Mouse (Mus musculus): ENCODE measurements around the gene Hmga1.

The Hmga1 gene

GRCm38 (mm10) chr17:27586661-27587060 is 30.4 kb downstream of the Hmga1 start:
- DNase-seq (ENCODE audit: low spot score in 2 of 2), result no peak

DNA sequence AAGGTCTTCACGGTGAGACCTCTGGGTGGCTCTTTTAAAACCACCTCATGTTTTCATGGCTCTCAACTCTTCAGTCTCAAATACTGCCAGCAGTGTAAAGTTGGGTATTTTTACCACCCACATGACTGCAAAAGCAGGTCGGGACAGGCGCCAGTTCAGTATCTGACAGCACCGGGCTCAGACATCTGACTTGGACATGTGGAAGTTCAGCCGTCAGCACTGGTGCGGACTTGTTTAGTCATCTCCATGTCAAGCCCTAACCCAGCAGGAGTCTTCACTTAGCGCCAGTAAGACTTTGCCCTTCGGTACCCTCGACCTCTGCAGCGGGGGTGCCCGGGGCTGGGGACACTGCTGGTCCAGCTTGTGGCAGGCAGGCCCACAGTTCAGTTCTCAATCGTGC is 31.0 kb downstream of the Hmga1 start:
- peak; percentile 48 to 52 for DNase-seq (ENCODE audit: low spot score in 2 of 2)

DNA sequence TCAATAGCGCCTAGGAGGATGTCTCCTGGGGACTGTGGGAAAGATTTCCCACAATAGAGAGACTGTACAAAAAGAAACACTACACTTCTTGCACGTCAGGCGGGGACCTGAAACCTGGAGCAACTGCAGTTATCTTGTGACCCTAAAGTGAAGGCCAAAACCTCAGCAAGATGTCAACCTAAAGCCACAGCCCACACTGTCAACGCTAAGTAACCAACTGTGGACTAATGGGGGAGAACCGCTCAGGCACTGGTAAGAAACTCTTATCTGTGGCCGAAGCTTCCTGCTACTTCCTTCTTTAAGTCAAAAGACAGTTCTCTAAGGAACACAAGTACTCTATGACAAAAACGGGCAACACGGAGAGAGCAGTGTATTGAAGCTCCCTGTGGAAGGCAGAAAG is 31.9 kb downstream of the Hmga1 start:
- DNase-seq (ENCODE audit: low spot score in 2 of 2), result no peak

DNA sequence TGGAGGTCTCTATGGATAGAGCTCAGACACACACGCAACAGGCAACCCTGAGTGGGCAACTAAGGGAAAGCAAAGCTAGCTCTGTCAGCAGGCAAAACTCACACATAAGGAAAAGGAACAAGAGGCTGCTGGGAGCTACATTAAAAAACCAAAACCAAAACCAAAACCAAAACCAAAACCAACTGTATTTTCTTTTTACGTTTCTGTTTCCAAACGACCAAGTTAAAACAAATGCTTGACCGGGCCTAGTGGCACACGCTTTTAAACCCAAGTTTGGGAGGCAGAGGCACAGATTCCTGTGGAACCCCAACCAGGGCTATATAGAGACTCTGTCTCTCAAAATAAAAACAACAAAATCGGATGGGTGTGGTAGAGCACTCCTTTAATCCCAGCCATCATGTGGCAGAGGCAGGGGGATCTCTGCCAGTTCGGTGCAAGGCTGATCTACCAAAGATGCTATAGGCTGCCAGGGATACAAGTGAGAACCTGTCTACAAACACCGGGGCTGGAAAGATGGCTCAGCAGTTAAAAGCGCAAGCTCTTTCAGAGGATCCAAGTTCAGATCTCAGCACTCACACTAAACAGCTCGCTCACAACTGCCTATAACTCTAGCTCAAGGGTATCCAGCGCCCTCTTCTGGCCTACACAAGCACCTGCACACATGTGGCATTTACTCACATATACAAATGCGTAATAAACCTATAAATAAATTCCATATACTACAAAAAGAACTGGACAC is 35.7 kb downstream of the Hmga1 start:
- DNase-seq (ENCODE audit: low spot score in 2 of 2), result no peak

- DNase-seq (ENCODE audit: low spot score in 2 of 2), result no peak
Measured at GRCm38 (mm10) chr17:27592565-27592910, 36.2 kb downstream of the Hmga1 start.

DNA sequence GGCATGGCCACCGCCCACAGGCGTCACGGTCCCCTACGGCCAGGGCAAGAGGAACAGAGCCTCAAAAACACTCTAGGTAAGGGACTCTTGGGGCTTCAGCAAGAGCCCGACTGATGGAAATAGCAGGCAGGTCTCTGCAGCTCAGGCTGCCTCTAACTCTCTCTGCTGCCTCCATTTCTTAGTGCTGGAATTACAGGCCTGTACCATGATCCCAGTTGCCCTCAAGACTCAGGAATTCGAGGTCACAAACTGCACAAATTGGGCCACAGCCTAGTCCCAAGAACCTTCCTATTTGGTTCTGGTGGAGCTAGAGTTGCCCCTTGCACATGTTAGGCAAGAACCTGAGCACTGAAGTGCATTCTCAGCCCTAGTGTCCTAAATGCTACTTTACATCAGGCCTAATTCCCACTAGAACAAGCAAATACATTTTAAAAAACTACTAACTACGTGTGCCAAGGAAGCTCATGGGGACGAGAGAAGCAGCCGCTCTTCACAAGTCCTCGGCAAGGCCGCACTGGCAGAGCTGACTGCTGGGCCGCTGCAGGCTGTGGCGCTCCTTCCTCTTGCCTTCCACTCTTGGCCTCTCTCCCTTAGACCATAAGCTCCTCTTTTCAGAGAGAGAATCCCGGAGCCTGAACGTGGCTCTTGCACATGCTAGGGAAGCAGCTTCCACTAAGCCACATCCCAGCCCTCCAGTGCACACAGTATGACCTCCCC is 39.5 kb downstream of the Hmga1 start:
- DNase-seq (ENCODE audit: low spot score in 2 of 2), result no peak

GRCm38 (mm10) chr17:27596376-27597190 is 40.3 kb downstream of the Hmga1 start:
- no peak for DNase-seq (ENCODE audit: low spot score in 2 of 2)

GRCm38 (mm10) chr17:27600286-27600685 is 44.0 kb downstream of the Hmga1 start:
- DNase-seq (ENCODE audit: low spot score in 2 of 2), result no peak

DNA sequence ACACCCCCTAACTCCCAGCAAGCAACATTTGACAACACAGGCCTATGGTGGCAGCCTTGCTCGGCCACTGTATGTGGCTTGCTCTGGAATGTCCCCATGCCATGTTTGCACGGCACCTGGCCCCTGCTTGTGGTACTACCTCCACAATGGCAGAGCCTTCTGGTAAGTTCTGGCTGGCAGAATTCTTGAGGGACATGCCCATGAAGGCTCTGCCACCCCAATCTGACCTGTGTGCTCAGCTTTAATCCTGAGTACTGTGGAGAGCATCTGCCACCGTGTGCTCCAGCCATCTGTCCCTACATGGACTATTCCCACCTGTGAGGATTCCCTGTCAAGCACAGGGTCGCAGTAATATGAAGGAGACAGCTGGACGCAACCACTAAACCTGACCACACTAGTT is 44.6 kb downstream of the Hmga1 start:
- DNase-seq (ENCODE audit: low spot score in 2 of 2), result no peak

DNA sequence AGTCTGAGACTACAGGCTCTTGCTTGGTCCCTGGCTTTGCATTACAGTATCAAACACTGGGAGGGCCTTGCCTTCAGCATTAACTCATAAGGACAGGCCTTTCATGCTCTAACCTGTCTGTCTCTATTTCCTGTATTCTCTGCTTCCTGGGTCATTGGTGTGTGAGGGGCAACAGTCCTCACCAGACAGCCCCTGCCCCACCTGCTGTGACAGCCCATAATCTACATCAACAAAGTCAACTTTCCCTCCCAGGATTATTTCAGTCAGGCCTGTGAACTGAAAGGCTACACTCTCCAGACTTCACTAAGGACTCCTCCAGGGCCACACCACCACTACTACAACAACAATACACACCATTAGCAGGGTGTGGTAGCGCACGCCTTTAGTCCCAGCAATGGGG is 46.7 kb downstream of the Hmga1 start:
- no peak for DNase-seq (ENCODE audit: low spot score in 2 of 2)

DNA sequence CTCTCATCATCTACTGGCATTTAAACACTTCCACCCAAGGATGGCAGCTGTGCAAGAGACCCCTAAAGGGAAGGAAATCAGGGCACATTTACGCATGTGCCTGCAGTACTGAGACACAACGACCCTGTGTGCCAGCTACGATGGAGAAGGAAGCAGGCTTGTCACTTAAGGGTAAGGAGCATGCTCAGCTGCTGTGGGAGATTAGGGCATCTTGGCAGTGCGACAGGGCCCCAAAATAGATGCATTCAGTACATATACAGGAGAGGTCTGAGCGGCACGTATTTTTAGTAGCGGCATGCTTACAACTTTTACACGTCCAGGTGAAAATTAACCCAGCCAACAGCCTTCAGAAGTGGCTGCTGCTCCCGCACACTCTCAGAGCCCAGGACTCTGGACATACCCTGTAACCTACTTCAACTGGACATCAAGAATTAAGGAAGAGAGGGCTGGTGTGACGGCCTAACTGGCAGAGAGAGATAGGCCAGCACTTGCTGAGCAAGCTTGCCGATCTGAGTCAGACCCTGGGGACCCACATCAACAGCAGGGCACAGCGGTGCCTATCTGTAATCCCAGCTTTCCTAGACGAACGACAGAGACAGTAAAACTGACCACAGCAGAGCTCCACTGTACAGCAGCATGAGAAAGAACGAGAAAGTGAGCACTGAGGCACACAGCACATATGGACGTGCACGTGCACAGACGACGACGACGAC is 47.4 kb downstream of the Hmga1 start:
- DNase-seq (ENCODE audit: low spot score in 2 of 2), result no peak

DNA sequence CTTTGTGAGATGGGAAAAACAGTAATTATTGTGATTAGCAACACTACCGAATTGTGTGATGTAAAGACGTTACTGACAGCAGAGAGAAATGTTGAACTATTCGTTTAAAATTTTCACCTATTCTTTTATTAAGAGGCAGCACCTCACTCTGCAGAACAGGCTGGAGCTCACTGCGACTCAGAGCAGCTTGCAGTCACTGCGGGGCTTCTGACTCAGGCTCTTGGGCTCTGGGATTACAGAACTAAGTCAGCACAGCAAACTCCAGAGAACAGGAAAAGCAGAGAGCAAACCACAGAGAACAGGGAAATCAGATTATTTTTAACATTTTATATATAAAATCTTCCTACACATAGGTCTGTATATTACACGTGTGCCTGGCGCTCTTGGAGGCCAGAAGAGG is 53.3 kb downstream of the Hmga1 start:
- no peak for DNase-seq (ENCODE audit: low spot score in 2 of 2)

- no peak for DNase-seq (ENCODE audit: low spot score in 2 of 2)
Measured at GRCm38 (mm10) chr17:27610679-27611518, 54.6 kb downstream of the Hmga1 start.

DNA sequence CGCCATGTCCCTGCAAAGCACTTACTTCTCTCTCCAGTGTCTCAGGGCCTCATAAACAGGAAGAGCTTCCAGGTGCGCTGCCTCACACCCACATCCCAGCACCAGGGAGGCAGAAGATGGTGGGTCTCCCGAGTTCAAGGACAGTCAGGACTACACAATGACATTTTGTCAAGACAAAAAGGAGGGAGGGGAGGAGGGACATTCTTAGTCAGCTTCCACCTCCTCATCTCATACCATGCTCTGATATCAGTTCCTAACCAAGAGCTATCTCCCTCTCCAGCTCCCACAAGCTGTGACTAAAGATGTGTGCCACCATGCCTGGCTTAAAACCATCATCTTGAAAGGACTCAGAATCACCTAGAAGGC is 55.2 kb downstream of the Hmga1 start:
- DNase-seq (ENCODE audit: low spot score in 2 of 2), result no peak

DNA sequence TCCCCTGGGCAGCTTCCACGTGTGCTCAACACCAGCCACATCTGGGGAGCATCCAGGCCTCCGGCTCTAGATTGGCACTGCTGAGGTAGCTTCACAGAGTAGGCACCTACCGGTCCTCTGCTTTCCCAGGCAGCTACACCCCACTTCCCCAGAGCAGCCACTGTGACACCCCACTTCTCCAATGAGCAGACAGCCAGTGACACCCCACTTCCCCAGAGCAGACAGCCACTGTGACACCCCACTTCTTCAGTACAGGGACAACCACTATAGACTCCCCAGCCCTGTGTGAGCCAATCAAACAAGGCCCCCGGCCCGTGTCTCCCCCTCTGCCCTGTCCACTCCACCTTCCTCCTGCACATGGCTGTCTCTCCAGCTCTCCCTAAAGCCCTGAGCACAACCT is 55.7 kb downstream of the Hmga1 start:
- no peak for DNase-seq (ENCODE audit: low spot score in 2 of 2)

DNA sequence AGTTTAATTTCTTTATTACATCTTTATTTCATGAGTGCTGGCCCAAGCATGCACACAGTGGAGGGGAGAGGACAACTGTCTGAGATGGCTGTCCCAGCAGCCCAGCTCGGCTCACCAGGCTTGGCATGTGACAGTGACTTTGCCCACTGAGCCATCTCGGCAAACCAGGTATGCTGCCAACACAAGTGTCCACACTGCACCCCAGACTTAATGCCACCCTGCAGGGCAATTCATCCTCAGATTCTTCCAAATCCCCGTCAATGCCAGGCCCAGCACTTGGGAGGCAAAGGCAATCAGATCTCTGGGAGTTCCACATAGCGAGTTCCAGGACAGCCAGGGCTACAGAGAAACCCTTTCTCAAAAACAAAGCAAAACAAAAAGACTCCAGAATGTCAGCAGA is 56.7 kb downstream of the Hmga1 start:
- no peak for DNase-seq (ENCODE audit: low spot score in 2 of 2)

All from urinary bladder, adult 18-20 months (tissue).